Mouse (Mus musculus) neural tube, embryonic 11.5 days (tissue): ENCODE results near the gene Tle2. TPM values are rescaled to one million over a fixed set of nuclear protein-coding genes. Genes with fewer than 3 reads are reported as not detected.

Source experiments
- ATAC-seq: fragments of 200-750 bp; cut with Nextera tagmentation; 2 replicates; pipeline ENCODE4 v1.8.0; 2017; ENCODE audit warnings: moderate number of reproducible peaks, mild to moderate bottlenecking, moderate TSS enrichment, moderate library complexity; ENCODE audit not compliant: insufficient read depth, low FRiP score, low TSS enrichment
- DNase-seq: peaks from one replicate; pipeline ENCODE4 v3.0.0-alpha.2; 2015; ENCODE audit warnings: low spot score
- H3K27ac ChIP-seq: fragments of 300-500 bp; sonication (generic); 2 replicates; pipeline ENCODE4 v1.5.1; 2014; ENCODE audit warnings: low read depth, mild to moderate bottlenecking, low read length
- H3K27me3 ChIP-seq: fragments of 300-500 bp; sonication (generic); 2 replicates; pipeline ENCODE4 v1.6.1; 2014; ENCODE audit warnings: mild to moderate bottlenecking, low read length, mixed read lengths; ENCODE audit not compliant: control insufficient read depth, insufficient read depth
- H3K36me3 ChIP-seq: fragments of 300-500 bp; sonication (generic); 2 replicates; pipeline ENCODE4 v1.6.1; 2014; ENCODE audit warnings: mild to moderate bottlenecking, low read length, moderate library complexity, mixed read lengths; ENCODE audit not compliant: control insufficient read depth, insufficient read depth
- H3K4me1 ChIP-seq: fragments of 300-500 bp; sonication (generic); 2 replicates; pipeline ENCODE4 v1.6.1; 2014; ENCODE audit warnings: low read length, mixed read lengths; ENCODE audit not compliant: control insufficient read depth, insufficient read depth
- H3K4me2 ChIP-seq: fragments of 300-500 bp; sonication (generic); 2 replicates; pipeline ENCODE4 v1.6.1; 2014; ENCODE audit warnings: low read depth, mild to moderate bottlenecking, moderate library complexity
- H3K4me3 ChIP-seq: fragments of 300-500 bp; sonication (generic); 2 replicates; pipeline ENCODE4 v1.5.1; 2014; ENCODE audit warnings: low read depth, low read length
- H3K9ac ChIP-seq: fragments of 300-500 bp; sonication (generic); 2 replicates; pipeline ENCODE4 v1.6.1; 2014; ENCODE audit warnings: mild to moderate bottlenecking, low read length
- H3K9me3 ChIP-seq: fragments of 300-500 bp; sonication (generic); 2 replicates; pipeline ENCODE4 v1.6.1; 2016; ENCODE audit warnings: low read length; ENCODE audit not compliant: control insufficient read depth
- WGBS: fragments of 180-500 bp; shearing (Covaris S2); extraction: QIAGEN DNeasy Blood & Tissue Kit; methylation state at CpG from one replicate; pipeline ENCODE4 v1.1.7; 2014; 5-methylcytosine and 5-hydroxymethylcytosine counted together
- polyA plus RNA-seq: library from polyadenylated mRNA; unstranded; fragments of >200 nt; fragmentation: Nextera tagmentation; extraction: Ambion mirVana; gene quantifications from 2 replicates; pipeline ENCODE4 v1.2.1, GENCODE M21; 2014

Gene Tle2
- polyA plus RNA-seq, 1 experiment from 2014 or later = 7.0 TPM

- H3K9ac ChIP-seq = no peak overlapping the region
- 17% methylated on average over 4 of the region's 4 CpGs for WGBS
- peak; percentile 33 for DNase-seq
These were observed 28.4 kb downstream of the Tle2 start for GRCm38 (mm10) chr10:81602741-81603151.

GRCm38 (mm10) chr10:81604019-81604967 is 29.9 kb downstream of the Tle2 start:
- DNase-seq (no peak), ATAC-seq (no peak)
- Histone ChIP-seq H3K4me2 (no peak overlapping the region), H3K36me3 (no peaks in the 10 kb centered on the region), H3K9me3 (no peaks in the 10 kb centered on the region), H3K4me3 (no peak overlapping the region), H3K27me3 (peaks cover 9% of the 10 kb centered on the region; the same call in 1 of the 2 replicates), H3K9ac (no peak overlapping the region), H3K27ac (no peak overlapping the region), H3K4me1 (peaks cover 16% of the 10 kb centered on the region)
- WGBS = 85% methylated on average over 12 of the region's 12 CpGs

More at GRCm38 (mm10) chr10:81602741-81603151, 28.4 kb downstream of the Tle2 start:
- Histone ChIP-seq H3K9me3 (no peaks in the 10 kb centered on the region), H3K27me3 (peaks cover 11% of the 10 kb centered on the region; the same call in 1 of the 2 replicates), H3K4me2 (no peak overlapping the region), H3K4me3 (no peak overlapping the region), H3K4me1 (peaks cover 16% of the 10 kb centered on the region), H3K36me3 (no peaks in the 10 kb centered on the region), H3K27ac (no peak overlapping the region)
- ATAC-seq = no peak

- peaks cover 7% of the 10 kb centered on the region; the same call in 1 of the 2 replicates for H3K27me3 ChIP-seq
- WGBS = 22% methylated on average over 29 of the region's 29 CpGs
- no peaks in the 10 kb centered on the region for H3K36me3 ChIP-seq
- peak; percentile 88 for DNase-seq
- peak overlapping the region; percentile 47 for H3K4me3 ChIP-seq
- no peak overlapping the region for H3K27ac ChIP-seq
- 0 out of 2 replicates have a peak, but pooled peaks have one; percentile 22 for ATAC-seq
- peak overlapping the region; percentile 59 for H3K4me2 ChIP-seq
- no peaks in the 10 kb centered on the region for H3K9me3 ChIP-seq
- peaks cover 15% of the 10 kb centered on the region for H3K4me1 ChIP-seq
- no peak overlapping the region; the same call in 1 of the 2 replicates for H3K9ac ChIP-seq
These were observed 30.8 kb downstream of the Tle2 start for GRCm38 (mm10) chr10:81604968-81605665.

- H3K36me3 ChIP-seq = no peaks in the 10 kb centered on the region
These were observed 31.3 kb downstream of the Tle2 start for GRCm38 (mm10) chr10:81605666-81605973.

GRCm38 (mm10) chr10:81605974-81606751 is 31.8 kb downstream of the Tle2 start, which contains the start of gene BC025920:
Gene BC025920 (plus strand): TSS chr10:81606270.
- Histone ChIP-seq H3K9ac (peak within 1 kb of the TSS; percentile 65), H3K4me2 (peak within 1 kb of the TSS; percentile 77), H3K27me3 (peaks cover 7% of the 10 kb centered on the region; the same call in 1 of the 2 replicates), H3K9me3 (no peaks in the 10 kb centered on the region), H3K36me3 (no peaks in the 10 kb centered on the region), H3K4me3 (peak within 1 kb of the TSS; percentile 47), H3K4me1 (peaks cover 12% of the 10 kb centered on the region), H3K27ac (peak within 1 kb of the TSS; percentile 84)
- WGBS = under 1% methylated on average over 39 of the region's 39 CpGs
- DNase-seq (peak; percentile 91), ATAC-seq (peak; percentile 87)

More at GRCm38 (mm10) chr10:81605666-81605973, 31.3 kb downstream of the Tle2 start:
- peak overlapping the region; percentile 47 for H3K4me3 ChIP-seq
- ATAC-seq = 0 out of 2 replicates have a peak, but pooled peaks have one; percentile 5
- WGBS = 4% methylated on average over 14 of the region's 14 CpGs
- H3K9me3 ChIP-seq = no peaks in the 10 kb centered on the region
- peak overlapping the region; percentile 74; the same call in 1 of the 2 replicates for H3K27ac ChIP-seq
- H3K27me3 ChIP-seq = peaks cover 7% of the 10 kb centered on the region; the same call in 1 of the 2 replicates
- H3K4me1 ChIP-seq = peaks cover 13% of the 10 kb centered on the region
- peak overlapping the region; percentile 59 for H3K4me2 ChIP-seq
- peak overlapping the region; percentile 29; the same call in 1 of the 2 replicates for H3K9ac ChIP-seq
- DNase-seq = no peak

- H3K9me3 ChIP-seq = no peaks in the 10 kb centered on the region
- H3K9ac ChIP-seq = no peak overlapping the region
- DNase-seq (no peak), ATAC-seq (no peak)
- H3K4me1 ChIP-seq = peaks cover 6% of the 10 kb centered on the region; the same call in 1 of the 2 replicates
- no peak overlapping the region for H3K4me2 ChIP-seq
- no peaks in the 10 kb centered on the region for H3K27me3 ChIP-seq
- no peak overlapping the region for H3K4me3 ChIP-seq
- no peak overlapping the region for H3K27ac ChIP-seq
- 88% methylated on average over 1 of the region's 1 CpGs for WGBS
- no peaks in the 10 kb centered on the region for H3K36me3 ChIP-seq
These were observed 33.9 kb downstream of the Tle2 start for GRCm38 (mm10) chr10:81608308-81608707.

GRCm38 (mm10) chr10:81612779-81613178 is 38.4 kb downstream of the Tle2 start:
- Histone ChIP-seq H3K4me2 (no peak overlapping the region), H3K4me1 (no peaks in the 10 kb centered on the region), H3K27me3 (no peaks in the 10 kb centered on the region), H3K27ac (no peak overlapping the region), H3K36me3 (no peaks in the 10 kb centered on the region), H3K4me3 (no peak overlapping the region), H3K9ac (no peak overlapping the region), H3K9me3 (no peaks in the 10 kb centered on the region)
- DNase-seq (no peak), ATAC-seq (no peak)
- WGBS = 72% methylated on average over 3 of the region's 3 CpGs

GRCm38 (mm10) chr10:81615486-81615885 is 41.1 kb downstream of the Tle2 start:
- Histone ChIP-seq H3K4me1 (no peaks in the 10 kb centered on the region), H3K4me3 (no peak overlapping the region), H3K27me3 (no peaks in the 10 kb centered on the region), H3K9ac (no peak overlapping the region), H3K4me2 (no peak overlapping the region), H3K36me3 (no peaks in the 10 kb centered on the region), H3K27ac (no peak overlapping the region), H3K9me3 (no peaks in the 10 kb centered on the region)
- 40% methylated on average over 6 of the region's 6 CpGs for WGBS
- ATAC-seq = no peak
- DNase-seq = no peak
